Mouse (Mus musculus) layer of hippocampus, adult 8-10 months (tissue): ENCODE measurements around the gene Tmem213. TPM values are rescaled to one million over a fixed set of nuclear protein-coding genes. Genes with fewer than 3 reads are reported as not detected.

ENCODE experiments used
- DNase-seq, 2 experiments: peaks; one replicate each; pipeline ENCODE4 v3.0.0; 2022; ENCODE audit warnings: low spot score in 2 of 2
- total RNA-seq, 4 experiments: library from RNA; stranded (reverse); gene quantifications; 2 replicates each; pipeline ENCODE4 v1.2.4; 2022

Gene Tmem213
- total RNA-seq, 4 experiments from 2014 or later: not detected

GRCm38 (mm10) chr6:38116107-38116770 is 7.2 kb downstream of the Tmem213 start:
- DNase-seq: peak; percentile 50 to 65

GRCm38 (mm10) chr6:38118341-38118740 is 9.3 kb downstream of the Tmem213 start:
- no peak for DNase-seq

DNA sequence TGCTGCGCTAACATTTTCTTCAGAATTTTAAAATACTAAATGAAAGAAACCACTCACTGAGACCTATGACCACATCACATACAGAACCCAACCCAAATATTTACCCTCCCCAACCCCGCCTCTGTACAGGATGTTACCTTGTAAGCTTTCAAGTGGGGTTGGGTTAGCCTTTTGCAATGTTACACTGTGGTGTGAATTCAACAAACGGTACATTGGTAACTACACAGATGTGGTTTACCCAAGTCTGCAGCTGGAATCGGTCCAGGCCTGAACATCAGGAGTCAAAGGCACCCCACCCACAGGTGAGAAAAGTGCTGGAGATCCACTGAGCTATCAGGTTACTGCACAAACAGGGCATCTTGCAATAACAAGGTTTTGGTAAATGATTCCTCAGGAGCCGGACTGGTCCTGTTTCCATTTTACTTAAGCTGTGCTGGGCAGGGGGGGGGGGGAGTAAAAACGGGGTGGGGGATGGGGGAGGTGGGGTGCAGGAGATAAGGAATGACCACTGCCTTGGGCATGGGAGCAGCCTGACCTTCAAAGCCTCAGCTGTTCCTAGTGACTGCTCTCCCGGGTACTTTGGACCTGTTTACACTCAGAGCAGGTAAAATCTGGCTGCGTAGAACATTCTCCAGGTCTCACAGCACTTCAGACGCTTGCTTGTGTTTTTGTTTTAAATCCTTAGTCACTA is 11.8 kb downstream of the Tmem213 start:
- no peak for DNase-seq

DNA sequence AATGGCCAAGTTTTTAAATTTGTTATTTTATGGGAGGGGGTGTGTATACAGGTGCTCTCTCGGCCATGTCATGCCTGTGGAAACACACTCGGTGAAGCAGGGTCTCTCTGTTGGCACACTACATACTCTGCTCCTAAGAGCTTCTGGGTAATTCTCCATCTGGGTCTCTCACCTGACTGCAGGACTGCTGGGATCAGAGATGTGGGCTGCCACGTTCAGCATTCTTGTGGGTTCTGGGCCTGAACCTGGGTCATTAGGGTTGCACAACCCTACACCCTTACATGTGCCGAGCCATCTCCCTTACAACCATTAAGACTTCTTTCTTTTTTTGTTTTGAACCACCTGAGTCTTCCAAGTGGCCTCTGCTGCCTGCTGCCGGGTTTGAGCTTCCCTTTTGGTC is 12.8 kb downstream of the Tmem213 start:
- no peak for DNase-seq

DNA sequence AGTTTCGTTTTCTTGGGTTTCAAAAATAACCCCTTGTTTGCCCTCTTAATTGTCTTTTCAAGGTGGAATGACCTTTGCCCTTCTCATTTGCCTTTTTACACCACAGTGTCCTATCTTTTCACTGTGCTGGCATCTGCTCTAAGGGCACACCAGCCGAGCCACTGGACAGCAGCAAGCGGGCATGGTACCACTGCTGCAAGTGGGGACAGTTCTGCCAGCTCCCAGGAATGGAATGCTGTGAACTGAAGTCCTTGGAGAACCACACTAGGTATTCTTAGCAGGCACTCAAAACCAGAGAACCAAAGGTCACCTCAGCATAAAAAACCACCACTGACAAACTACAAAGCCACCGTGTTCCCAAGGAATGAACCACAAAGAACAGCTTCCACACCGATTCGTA is 13.7 kb downstream of the Tmem213 start:
- DNase-seq: no peak

DNA sequence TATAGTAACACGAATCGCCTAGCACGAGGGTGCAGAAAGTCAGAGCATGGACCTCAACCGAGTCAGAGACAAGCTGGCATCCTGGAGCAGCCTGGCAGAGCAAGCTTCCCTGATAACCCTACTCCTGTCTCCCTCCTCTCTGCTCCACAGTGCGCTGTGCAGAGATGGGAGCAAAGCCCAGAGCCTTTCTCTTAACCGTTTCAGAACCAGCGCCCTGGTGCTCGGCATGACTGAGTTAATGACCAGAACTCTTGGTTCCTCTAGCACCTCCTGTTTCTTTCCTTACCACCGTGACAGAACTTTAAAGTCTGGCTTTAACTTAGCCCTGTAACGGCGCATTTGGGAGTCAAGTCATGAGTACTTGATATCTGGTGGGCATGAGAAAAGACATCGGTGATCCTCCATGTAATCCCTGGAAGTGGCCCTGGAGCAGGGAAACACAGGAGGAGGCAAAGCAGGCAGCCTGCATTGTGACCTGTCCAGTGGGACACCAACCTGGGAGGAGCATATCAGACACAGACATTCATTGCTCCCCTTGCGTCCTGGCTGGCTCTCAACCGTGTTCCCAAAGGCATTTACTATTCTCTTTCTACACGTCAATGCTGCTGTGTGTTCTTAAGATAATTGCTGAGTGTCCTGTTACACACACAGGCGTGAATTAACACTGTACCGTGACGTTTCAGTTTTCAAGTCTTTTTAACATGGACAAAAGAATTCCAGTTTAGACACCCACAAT is 14.6 kb downstream of the Tmem213 start:
- DNase-seq: no peak

DNA sequence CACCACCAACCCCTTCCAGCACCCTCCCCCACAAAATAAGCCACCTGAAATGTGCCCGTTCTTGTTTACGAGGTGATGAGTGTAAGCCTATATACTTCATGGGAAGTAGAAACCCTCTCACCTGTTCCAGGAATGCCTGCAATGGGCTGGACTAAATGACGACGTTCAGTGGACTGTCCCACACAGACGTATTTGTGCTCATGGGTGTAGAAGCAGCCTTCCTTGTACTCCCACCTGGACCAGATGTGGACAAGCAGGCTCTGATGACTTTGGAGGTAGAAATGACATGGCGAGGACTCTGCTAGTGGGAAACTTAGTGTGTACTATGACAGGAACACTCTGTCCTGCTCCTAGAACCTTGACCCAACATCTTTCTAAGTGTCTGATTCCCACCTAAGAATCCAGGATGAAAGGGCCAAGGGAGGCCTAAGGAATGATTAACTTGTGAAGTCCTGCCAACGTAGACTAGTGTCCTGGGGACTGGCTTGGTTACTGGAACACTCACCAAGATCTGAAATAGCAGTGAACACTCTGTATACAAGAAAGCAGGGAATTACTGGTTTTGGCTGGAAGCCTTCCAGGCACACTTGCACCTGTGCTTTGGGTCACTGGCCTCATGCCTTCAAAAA is 15.3 kb downstream of the Tmem213 start, which contains the start of gene Atp6v0a4:
TSS of gene Atp6v0a4 (minus strand) at position 380 of the 629 bp plus-strand sequence.
- DNase-seq: no peak

DNA sequence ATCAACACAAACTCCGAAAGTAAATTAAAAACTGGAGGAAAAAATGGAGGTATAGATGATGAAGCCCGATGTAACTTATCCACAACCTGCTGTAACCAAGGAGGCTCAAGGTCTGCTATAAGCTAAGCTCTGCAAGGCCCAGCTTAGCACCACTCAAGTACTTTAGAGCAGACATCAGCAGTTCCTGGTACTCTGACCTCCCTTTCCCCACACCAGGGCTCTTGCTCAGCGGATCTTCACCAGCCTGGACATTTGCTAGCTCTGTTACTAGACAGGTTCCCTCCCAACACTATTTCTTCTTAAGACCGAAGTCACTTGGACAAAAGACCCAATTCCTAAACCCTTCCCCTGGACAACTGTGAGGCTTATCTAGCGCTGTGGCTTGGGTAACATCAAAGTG is 15.8 kb downstream of the Tmem213 start:
- DNase-seq: no peak

DNA sequence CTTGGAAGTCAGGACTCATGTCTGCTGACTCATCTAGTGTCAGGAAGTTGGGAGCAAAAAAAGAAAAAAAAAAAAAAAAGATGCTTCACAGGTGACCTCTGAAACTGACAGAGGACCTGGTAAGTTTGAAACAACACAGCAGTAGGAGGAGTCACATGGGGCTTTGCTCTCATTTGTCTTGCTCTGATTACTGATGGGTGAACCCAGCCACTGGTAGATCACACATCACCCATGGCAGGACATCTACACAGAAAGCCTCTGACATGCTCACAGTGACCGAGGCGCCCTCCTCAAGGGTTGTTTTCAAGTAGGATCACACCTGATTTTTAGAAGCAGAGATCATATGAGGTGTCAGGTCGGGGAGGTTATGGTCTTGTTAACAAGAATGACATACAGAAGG is 16.4 kb downstream of the Tmem213 start:
- no peak for DNase-seq

- DNase-seq: no peak
Observed at GRCm38 (mm10) chr6:38128115-38128514, 19.1 kb downstream of the Tmem213 start.

DNA sequence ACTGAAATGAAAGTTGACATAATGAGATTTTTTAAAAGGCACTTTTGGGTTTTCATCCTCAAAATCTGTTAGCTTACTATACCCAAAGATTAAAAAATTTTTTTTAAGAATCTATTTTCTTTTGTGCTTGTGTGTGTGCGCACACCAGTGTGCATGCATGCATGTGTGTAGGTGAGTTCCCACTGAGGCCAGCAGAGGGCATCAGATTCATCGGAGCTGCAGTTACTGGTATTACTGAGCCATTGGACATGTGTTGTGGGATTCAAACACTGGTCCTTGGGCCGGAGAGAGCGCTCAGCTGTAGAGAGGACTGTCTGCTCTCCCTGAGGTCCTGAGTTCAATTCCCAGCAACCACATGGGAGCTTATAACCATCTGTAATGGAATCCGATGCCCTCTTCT is 20.8 kb downstream of the Tmem213 start:
- no peak for DNase-seq

DNA sequence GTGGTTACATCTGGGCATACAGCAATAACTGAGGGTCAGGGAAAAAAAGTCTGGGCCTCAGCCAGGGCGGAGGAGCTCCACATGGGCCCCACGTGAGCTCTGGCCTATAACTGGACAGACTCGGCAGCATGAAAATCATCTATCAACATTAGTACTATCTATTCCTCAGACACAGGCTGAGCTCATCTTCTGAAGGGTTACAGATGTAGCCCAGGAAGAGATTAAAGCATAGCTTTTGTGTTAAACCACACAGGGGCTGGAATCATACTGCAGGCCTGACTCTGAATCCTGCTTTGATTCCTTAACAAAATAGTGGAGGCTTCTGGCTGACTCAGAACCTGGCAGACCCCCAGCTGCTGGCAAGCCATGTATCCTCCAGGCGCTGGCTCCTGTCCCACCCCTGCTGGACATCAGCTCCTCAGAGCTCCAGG is 22.8 kb downstream of the Tmem213 start:
- DNase-seq: no peak

GRCm38 (mm10) chr6:38134806-38135559 is 25.9 kb downstream of the Tmem213 start:
- peak; percentile 52 to 78 for DNase-seq

- DNase-seq: no peak
Observed at GRCm38 (mm10) chr6:38139086-38139485, 30.0 kb downstream of the Tmem213 start.

DNA sequence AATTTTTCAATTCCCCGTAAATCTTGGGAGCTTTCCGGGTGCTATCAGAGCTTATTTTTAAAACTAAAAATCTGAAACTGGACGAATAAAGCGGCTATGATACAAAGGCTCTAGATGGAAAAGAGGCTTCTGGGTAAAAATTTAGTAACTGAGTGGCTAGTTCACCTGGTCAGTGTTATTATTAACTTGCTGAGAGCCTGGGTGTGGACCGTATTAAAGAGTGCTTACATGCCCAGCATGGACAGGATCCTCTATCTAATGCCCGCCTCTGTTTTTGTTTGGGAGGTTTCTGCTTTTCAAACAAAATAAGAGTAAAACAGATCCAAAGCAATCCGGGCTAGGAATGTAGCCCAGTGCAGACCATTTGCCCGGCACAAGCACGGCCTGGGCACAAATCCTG is 31.3 kb downstream of the Tmem213 start:
- DNase-seq: no peak

DNA sequence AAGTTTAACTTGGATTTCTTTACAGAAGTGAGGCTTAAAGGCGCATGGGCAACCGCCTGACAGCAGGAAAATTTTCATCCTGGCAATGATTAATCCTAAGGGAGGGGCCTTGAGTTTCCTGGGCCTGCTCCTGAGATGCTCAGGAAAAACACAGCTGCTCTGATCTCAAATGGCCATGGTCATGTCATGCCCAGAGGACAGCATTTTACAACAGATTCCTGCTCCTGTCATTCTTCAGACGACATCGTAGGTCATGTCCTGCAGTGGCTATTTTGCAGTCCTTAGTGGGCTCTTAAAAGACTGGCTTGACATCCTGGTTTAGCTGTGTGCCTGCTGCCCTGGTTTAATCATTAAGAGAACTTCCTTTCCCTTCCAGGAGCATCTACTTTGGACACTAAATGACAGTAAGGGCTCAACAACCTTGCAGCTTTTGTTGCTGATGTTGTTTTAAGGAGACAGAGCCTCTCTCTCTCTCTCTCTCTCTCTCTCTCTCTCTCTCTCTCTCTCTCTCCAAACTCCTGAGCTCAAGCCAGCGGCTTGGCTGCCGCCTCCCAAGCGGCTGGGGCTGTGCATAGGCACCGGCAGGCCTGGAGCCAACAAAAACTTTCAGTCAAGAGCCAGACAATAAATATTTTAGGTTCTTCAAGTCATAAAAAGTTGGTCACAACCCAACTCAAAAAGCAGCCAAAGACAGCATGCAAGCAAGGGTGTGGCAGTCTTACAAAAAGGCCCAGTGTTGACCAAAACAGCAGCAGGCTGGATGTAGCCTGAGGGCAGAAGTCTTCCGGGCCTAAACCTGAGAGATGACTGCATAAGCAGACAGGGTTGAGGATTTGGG is 35.3 kb downstream of the Tmem213 start:
- no peak for DNase-seq

- peak in 1 of 2 experiments; percentile 49 for DNase-seq
Observed at GRCm38 (mm10) chr6:38145463-38146065, 36.5 kb downstream of the Tmem213 start.

- no peak for DNase-seq
Observed at GRCm38 (mm10) chr6:38147301-38147700, 38.2 kb downstream of the Tmem213 start.

- DNase-seq: no peak
Observed at GRCm38 (mm10) chr6:38148626-38149025, 39.6 kb downstream of the Tmem213 start.

DNA sequence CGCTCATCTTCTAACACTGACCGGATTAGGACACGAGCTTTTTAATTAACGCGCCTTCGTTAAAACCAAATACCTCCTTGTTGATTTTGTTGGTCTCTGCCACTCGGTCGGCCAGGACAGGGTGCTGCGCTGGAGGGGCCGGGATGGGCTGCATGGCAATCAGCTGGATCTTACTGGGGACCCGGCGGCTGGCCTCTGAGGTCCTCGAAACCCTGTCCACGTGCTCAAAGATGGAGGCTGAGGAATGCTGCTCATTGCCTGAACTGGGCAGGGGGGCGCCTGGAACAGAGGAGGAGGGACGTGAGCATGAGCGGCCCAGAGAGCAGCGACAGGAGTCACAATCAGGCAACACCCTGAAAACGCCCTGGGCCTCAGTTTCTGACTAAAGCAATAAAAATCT is 40.4 kb downstream of the Tmem213 start:
- no peak for DNase-seq
